Mouse (Mus musculus) CD8-positive naive resting alpha-beta T cell, adult 2 months (primary cell): Measurements from ENCODE around the gene Fgd4.
"Not testable (repeated sequence)": the region's sequence is repeated elsewhere in the genome, so short reads cannot be mapped to it uniquely, and the experiment has no call there.

Experiments used
- DNase-seq, 2 experiments: peaks; one replicate each; pipeline ENCODE4 v3.0.0; 2022; ENCODE audit warnings: low read depth in 2 of 2, low spot score in 2 of 2

The Fgd4 gene

GRCm38 (mm10) chr16:16546657-16547056 is 53.7 kb downstream of the Fgd4 start:
- DNase-seq = no peak

DNA sequence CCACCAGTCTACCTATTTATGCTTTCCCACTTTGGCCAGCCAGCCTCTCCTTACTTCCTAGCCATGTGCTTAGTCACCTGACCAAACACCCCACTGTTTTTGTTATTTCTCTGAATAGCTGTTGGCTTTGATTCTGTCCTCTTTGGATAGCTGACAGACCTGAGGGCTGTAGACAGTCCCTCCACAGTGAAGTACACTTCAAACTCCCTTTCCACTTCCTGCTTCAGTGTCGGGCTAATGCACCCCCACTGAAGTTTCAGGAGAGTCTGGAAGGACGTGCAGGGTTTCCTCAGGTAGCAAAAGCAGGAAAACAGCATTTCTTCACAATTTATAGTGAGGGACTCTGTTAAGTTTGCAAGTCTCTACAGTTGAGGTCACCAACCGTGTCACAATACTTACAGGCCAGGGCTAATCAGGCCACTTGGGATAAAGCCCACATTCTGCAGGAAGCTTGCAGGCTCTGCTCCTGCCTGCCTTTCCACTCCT is 57.4 kb downstream of the Fgd4 start:
- no peak for DNase-seq

- DNase-seq = not testable (repeated sequence)
Measured at GRCm38 (mm10) chr16:16539396-16539795, 61.0 kb downstream of the Fgd4 start.

GRCm38 (mm10) chr16:16535232-16535631 is 65.1 kb downstream of the Fgd4 start:
- DNase-seq = no peak

DNA sequence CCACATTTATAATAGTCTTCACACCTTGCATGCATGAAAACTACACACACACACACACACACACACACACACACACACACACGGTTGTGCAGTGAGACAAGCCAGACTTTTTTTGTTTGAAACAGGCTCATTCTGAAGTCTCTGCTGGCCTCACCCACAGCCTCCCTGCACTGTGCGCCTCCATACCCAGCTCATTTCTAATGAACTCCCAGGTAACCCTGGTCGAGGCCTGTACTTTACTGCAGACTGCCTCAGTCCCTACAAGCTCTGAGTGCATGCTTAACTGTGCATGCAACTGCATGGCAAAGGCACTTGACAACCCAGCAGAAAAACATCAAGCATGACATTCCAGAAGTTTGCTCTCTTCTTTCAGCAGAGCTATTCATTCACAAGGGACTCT is 72.3 kb downstream of the Fgd4 start:
- no peak for DNase-seq

DNA sequence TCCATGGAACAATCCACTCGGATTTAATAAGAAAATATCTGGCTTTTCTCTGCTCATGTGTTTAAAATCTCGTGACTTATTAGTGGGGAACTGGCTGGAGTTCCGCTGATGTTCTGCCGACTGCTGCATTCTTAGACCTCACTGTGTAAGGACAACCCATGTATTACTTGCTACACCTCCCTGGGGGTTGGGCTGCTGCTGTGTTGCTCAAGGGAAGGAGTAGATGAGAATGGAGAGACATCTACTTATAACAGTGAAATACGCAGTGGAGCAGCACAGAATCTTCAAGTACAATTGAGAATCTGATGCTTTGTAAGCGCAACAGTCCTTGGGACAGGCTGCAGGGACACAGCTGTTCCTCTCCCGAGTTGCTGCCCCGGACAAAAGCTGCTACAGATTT is 73.1 kb downstream of the Fgd4 start:
- DNase-seq = no peak

- no peak for DNase-seq
Measured at GRCm38 (mm10) chr16:16526741-16527105, 73.6 kb downstream of the Fgd4 start.

GRCm38 (mm10) chr16:16526097-16526740 is 74.1 kb downstream of the Fgd4 start:
- no peak for DNase-seq

GRCm38 (mm10) chr16:16525266-16525904 is 75.0 kb downstream of the Fgd4 start:
- DNase-seq = no peak

DNA sequence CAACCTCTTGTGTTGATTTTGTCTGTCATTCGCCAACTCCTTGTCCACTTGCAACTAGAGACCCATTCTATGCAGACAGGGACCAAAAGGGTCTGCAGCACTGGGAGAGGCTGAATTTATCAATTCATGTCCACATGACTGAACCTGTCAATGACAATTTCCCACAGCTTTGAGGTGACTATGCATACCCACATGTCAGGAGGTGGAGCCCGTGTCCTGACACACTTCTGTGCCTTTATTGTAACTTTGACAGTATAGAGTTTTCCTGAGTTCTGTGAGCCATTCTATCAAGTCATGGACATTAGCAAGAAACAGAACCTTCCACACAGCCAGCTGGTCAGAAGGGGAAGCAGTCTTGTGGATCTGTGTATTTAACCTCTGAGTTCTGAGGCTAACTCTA is 76.7 kb downstream of the Fgd4 start:
- no peak for DNase-seq

GRCm38 (mm10) chr16:16522869-16523268 is 77.5 kb downstream of the Fgd4 start:
- not testable (repeated sequence) for DNase-seq

- no peak for DNase-seq
Measured at GRCm38 (mm10) chr16:16501491-16501890, 98.9 kb downstream of the Fgd4 start.

GRCm38 (mm10) chr16:16500926-16501325 is 99.4 kb downstream of the Fgd4 start:
- DNase-seq = no peak

- no peak for DNase-seq
Measured at GRCm38 (mm10) chr16:16498798-16499197, 101.6 kb downstream of the Fgd4 start.

DNA sequence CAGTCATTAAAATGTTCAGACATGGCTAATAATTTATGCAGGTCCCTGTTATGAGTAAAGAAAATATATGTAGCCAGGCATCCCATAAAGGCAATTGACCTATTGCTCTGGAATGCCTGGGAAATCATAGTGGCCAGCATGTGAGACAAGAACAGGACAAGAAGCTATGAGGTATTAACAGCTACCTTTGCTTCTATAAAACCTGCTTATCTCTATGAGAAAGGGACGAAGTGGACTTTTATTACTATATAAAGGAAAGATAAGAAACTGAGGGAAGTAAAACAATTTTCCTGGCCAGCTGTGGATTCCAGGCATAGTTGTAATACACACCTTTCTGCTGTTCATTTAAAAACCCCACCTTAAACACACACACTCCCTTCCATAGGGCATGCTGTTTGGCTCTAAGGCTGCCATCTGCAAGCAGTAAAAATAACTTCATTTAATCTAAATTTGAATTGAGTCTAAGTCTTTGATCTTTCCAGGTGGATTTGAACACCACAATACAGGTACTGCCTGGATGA is 114.8 kb downstream of the Fgd4 start:
- DNase-seq = no peak

DNA sequence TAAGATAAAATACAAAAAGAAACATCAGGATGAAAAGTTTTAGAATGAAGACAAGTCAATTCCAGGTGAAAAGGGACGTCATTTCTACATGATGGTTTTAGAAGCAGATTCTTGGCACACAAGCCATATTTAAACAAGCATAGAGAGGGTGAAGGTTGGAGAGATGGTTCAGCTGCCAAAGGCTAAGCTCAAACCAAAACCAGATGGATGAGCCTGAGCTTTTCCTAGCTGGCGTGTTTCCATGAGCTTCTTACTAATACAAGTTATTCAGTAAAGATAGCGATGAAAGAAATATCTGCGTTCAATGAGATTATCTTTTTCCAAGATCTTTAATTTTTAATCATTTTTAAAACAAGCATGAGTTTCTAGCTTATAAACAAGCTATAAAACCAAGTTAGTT is 115.7 kb downstream of the Fgd4 start:
- no peak for DNase-seq

GRCm38 (mm10) chr16:16473451-16473850 is 126.9 kb downstream of the Fgd4 start:
- DNase-seq = not testable (repeated sequence)

GRCm38 (mm10) chr16:16450021-16450420 is 150.3 kb downstream of the Fgd4 start:
- no peak for DNase-seq

DNA sequence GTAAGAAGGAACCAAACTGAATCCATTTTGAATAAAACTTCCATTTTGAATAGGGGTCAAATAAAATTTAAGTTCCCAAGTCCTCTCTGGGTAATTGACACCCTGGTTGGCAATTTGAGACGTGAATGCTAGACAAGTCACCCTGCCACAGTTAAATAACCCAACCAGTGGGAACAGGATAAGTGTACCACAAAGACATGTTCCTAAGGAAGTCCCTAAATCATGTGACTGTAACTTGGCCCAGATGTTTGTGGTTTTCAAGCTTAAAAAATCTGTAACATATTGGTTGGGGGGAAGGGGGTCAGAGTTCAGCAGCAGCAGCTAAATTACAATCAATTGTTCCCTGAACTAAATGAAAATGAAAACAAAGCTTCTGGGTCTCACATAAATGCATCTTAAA is 161.9 kb downstream of the Fgd4 start:
- no peak for DNase-seq

DNA sequence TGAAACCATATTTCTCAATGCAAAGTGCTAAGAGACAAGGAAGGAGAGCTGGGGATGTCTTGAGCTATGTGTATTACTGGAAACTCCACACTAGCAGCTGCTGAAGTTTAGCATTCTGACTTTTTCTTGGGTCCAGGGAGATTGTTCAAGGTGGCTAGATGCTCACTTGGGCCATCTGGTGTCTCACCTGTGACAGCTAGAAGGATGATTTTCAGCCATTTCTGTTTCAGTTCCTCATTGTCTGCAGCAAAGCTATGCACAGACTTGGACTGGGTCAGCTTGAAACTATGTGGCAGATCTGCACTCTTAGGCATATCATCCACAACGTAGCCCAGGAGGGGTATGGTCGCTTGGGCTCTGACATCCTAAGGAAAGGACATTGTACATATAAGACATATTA is 177.9 kb downstream of the Fgd4 start:
- DNase-seq = no peak

DNA sequence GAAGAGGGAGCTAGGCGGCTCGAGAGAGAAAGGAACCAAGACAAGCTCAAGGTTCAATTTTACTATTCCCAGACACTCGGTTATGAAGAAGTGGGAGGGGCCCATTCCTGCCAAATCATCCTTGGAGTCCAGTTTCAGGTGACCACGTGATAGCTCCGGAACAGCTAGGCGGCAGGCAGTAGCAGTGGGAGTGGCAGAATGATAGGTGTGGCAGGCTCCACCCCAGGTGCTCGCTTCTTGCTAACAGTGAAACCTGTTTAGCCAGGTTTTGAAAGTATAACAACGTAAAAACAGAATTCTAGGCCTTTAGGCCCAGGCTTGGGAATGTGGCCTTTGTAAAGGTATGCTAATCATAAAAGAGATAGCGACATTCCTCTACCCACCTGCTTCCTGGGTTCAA is 233.1 kb downstream of the Fgd4 start:
- not testable (repeated sequence) for DNase-seq
